Mouse (Mus musculus): ENCODE measurements at regions not wholly inside any gene's neighbourhood (a gene's known extent, or its start where the extent isn't known, plus 50 kb on each side); places are given as distances from the start of the nearest gene placed in this dataset.
A peak's percentile ranks its signal among the peaks of the same experiment; 100 is the strongest.

GRCm38 (mm10) chr11:19679041-19679440, 245.1 kb upstream of the Spred2 start:
- no peak for DNase-seq

- DNase-seq: no peak
Observed at GRCm38 (mm10) chr11:19679669-19680068, 244.5 kb upstream of the Spred2 start.

GRCm38 (mm10) chr11:19701198-19701597, 223.0 kb upstream of the Spred2 start:
- DNase-seq: no peak

- no peak for DNase-seq
Observed at GRCm38 (mm10) chr11:19708821-19709220, 215.4 kb upstream of the Spred2 start.

- no peak for DNase-seq
Observed at GRCm38 (mm10) chr11:19709337-19709736, 214.8 kb upstream of the Spred2 start.

GRCm38 (mm10) chr11:19713091-19713490, 211.1 kb upstream of the Spred2 start:
- DNase-seq: no peak

- no peak for DNase-seq
Observed at GRCm38 (mm10) chr11:19713597-19713996, 210.6 kb upstream of the Spred2 start.

GRCm38 (mm10) chr11:19714211-19714610, 210.0 kb upstream of the Spred2 start:
- no peak for DNase-seq

- DNase-seq: peak; percentile 20
Observed at GRCm38 (mm10) chr11:19714888-19715595, 209.1 kb upstream of the Spred2 start.

GRCm38 (mm10) chr11:19718165-19718564, 206.0 kb upstream of the Spred2 start:
- DNase-seq: no peak

GRCm38 (mm10) chr11:19729031-19729430, 195.1 kb upstream of the Spred2 start:
- DNase-seq: no peak

GRCm38 (mm10) chr11:19730747-19731146, 193.4 kb upstream of the Spred2 start:
- no peak for DNase-seq

- no peak for DNase-seq
Observed at GRCm38 (mm10) chr11:19736076-19736475, 188.1 kb upstream of the Spred2 start.

GRCm38 (mm10) chr11:19736926-19737325, 187.2 kb upstream of the Spred2 start:
- DNase-seq: no peak

GRCm38 (mm10) chr11:19737331-19737730, 186.8 kb upstream of the Spred2 start:
- DNase-seq: peak; percentile 40

GRCm38 (mm10) chr11:19737807-19738206, 186.4 kb upstream of the Spred2 start:
- no peak for DNase-seq

- DNase-seq: peak; percentile 34
Observed at GRCm38 (mm10) chr11:19739527-19740151, 184.5 kb upstream of the Spred2 start.

GRCm38 (mm10) chr11:19740562-19740961, 183.6 kb upstream of the Spred2 start:
- no peak for DNase-seq

GRCm38 (mm10) chr11:19747097-19747972, 176.8 kb upstream of the Spred2 start:
- no peak for DNase-seq

- no peak for DNase-seq
Observed at GRCm38 (mm10) chr11:19747973-19748559, 176.1 kb upstream of the Spred2 start.

GRCm38 (mm10) chr11:19758892-19759291, 165.3 kb upstream of the Spred2 start:
- no peak for DNase-seq

- DNase-seq: peak; percentile 84
Observed at GRCm38 (mm10) chr11:19760861-19761693, 163.1 kb upstream of the Spred2 start.

- DNase-seq: no peak
Observed at GRCm38 (mm10) chr11:19761694-19761976, 162.5 kb upstream of the Spred2 start.
